Mouse (Mus musculus) cerebellum, adult 18-20 months (tissue): ENCODE results near the gene Mreg.
"Not testable (repeated sequence)": the region's sequence is repeated elsewhere in the genome, so short reads cannot be mapped to it uniquely, and the experiment has no call there.

Source experiments
- DNase-seq, 2 experiments: peaks; one replicate each; pipeline ENCODE4 v3.0.0; 2021

Mreg gene

DNA sequence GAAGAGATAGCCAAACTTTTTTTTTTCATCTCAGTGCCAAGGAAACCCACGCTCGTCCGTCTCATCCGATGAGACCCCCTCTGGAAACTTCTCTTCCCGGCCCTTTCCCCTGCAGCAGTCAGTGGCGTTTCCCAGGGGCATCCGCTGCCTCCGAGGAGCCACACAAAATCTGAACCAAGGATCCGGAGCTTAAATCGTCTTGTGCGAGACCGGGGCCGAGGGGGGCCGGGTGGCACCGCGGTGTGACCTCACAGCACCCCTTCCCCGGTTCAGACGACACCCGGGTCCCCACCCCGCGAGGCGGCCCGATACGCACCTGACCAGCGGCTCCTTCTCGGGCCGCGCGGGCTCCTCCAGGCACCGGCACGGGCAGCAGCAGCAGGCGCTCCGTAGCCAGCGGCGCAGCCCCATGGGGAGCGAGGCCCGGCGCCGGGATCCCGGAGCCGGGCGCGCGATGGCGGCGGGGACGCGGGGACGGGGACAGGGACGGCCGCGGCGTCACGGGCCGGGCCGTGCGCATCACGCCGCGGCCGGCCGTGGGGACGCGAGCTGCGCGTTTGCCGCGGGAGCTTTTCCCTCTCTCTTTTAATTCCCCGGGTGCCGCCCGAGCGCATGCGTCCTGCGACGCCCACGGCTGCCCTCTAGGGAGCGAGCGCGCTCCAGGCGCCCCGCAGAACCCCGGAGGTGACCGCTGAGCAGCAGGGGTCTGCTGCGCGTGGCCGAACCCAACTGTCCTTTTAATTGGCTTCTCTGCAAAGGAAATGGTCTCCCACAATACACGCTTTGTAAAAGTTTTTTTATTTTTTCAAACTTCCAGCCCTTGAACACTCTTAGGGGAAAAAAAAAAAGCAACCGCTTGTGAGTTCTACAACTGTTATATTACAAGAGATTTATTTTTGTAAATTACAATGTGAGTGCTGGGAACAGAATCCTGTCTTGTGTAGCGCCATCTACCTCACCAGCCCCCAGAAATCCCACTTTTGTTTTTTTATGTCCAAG is at the start of gene Mreg:
Mreg (minus strand) TSS at position 607 of the 999 bp plus-strand sequence.
- DNase-seq, result peak; percentile 73 to 85

DNA sequence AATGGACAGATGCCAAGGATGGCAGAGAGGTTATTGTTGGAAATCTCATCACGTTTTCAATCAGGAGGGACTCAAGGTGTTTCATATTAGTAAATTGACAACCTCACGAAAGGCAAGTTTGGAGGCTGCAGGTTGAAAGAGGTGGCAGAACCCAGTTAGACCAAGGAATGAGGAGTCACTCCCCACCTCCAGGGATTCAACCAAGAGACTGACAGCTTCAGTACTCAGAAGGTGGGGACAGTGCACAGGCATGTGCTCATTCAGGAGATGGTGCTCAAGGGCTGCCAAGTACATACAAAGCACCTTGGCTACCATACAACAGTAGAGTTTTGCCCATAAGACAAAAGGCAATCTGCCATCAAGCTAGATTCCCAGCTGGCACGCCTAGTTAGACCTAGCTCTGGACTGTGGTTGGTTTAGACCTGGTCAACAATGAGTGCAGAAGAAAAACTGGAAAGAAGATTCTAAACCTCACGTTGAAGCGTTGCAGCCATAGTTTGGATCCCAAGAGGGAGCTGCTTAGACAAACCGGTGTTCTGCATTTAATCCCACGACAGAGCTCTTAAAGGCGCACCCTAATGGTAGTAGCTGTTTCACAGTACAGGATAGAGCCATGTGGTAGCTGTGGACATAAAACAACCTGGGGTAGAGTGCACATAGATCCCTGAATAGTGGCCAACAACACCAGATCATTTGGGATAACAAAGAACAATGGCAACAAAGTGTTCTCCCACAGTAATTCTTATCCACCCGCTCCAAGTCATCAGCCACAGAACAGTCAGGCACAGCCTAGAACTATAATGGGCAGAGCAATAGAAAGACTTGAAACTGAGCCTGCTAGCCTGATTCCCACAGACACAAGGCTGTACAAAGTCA is 44.5 kb upstream of the Mreg start:
- peak in 1 of 2 experiments; percentile 19 for DNase-seq

DNA sequence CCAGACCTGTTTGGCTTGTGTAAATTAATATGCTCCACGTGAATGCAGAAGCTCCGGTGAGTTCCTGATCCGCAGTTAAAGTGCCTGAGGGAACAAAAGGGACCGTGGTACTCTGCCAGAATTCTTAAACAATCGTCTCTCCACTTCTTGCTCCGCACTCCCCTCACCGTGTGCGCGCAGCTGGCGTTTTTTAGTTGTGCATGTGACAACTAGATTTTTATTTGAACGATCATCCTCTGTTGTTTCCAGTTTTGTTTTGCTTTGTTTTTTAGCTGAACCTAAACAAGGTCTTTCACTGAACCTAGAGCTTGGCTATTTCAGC is 43.7 kb upstream of the Mreg start:
- no peak for DNase-seq

DNA sequence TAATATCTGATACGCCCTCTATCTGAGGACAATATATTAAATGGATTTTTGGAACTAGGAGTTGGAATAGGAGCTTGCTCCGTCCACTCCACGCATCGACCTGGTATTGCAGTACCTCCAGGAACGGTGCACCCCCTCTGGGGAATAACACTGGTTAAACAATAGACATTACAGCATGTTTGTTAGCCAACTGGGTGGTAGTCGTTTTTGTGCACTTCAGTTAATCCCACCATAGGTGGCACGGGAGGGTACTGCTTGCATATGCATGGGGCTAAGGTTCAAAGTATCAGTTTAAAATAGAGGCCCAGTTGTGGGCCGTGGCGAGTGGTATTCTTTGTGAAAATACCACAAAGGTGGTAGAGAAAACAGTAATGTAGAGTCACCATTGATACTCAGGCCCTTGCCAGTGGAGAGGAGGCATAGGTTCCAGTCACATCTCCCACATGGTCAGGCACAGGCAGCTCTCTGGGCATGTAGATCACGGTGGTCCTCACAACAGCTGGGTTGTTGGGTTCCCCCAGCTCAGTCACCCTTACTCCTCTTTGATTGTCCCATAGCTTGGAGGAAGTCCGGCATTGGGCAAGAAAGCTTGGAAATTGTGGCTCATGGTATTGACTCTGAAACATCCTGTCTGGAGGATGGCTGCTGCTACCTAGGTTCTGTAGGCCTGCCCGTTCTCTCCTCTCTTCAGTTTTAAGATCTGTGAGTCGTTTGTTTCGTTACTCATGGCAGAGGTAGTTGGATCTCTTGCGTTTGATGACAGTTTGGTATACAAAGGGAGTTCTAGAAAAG is 43.2 kb upstream of the Mreg start:
- DNase-seq, result peak; percentile 27 to 37

DNA sequence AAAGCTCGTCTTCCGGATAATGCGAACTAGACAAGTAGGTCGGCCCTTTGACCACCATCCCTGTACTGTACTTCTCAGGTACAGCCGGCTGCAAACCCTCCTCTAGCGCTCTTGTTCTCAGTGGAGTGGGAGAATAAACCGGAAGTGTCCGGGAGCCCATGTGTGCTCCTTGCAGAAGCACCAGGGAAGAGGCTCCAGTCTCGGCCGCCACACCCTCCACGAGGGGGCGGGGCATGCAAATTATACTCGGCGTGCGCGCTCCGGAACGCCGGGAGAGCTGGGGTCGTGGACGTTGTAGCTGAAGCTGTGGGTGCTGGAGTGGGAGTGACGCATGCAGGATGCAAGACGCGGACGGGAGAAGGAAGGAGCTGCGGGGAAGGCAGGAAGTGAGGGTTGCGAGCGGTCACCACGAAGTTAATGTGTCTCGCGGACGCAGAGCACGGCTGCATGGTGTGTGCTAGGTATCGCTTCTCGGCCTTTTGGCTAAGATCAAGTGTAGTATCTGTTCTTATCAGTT is 42.5 kb upstream of the Mreg start:
- DNase-seq, result peak; percentile 86 to 89

DNA sequence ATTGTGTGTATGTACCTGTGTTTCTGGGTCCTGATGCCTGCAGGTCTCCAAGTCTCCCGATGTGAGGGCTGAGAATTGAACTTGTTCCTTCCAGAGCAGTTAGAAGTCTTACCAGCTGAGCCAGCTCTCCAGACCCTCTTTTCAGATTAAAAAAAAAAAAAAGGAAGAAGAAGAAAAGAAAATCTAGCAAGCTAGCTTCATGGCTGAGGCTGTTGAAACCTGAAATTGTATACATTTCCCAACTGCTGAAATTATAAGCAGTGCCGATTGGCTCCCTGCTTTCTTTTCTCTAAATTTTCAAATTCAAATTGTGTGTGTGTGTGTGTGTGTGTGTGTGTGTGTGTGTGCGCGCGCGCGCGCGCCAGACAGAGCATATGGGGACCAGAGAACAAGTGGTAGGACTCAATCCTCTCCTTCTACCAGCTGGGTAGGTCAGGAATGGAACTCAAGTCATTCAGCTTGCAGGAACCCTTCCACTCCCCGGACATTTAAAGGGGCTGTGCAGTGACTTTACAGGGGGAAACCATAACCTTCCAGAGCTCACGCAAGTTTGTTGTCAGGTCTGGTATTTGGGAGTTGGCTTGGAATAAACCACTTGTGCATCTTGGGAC is 41.9 kb upstream of the Mreg start:
- peak; percentile 30 to 33 for DNase-seq

DNA sequence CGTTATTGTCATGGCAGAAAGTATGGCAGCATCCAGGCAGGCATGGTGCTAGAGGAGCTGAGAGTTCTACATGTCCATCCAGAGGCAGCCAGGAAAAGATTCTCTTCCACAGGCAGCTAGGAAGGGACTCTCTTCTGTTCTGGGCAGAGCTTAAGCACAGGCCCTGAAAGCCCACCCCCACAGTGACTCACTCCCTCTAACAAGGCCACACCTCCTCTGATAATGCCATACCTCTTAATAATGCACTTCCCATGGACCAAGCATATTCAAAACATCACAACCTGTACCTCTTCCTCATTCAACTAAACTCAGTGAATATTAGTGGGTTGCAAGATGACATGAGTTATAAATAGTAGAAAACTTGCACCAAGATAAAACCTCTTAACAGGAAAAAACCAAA is 39.7 kb upstream of the Mreg start:
- no peak for DNase-seq

DNA sequence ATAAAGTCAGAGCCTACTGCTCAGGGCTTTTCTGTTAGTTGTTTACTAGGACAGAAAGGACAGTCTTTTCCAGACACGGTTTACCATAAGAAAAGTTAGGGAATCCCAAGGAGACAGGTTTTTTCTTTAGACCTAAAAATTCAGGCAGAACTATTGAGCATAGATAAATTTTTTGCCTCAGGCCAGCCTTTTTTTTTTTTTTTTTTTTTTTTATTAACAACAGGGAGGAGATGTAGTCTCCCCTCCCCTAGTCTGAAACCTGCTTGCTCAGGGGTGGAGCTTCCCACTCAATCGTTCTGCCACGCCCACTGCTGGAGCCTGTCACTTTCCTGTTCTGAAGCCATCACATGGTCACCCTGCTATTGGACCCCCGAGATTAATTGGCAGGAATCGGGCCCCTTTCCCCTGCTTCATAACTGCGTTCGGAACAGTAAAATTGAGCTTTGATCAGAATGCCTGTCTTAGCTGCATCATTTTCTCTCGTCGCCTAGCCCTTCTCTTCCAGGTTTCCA is 36.2 kb upstream of the Mreg start:
- not testable (repeated sequence) for DNase-seq

DNA sequence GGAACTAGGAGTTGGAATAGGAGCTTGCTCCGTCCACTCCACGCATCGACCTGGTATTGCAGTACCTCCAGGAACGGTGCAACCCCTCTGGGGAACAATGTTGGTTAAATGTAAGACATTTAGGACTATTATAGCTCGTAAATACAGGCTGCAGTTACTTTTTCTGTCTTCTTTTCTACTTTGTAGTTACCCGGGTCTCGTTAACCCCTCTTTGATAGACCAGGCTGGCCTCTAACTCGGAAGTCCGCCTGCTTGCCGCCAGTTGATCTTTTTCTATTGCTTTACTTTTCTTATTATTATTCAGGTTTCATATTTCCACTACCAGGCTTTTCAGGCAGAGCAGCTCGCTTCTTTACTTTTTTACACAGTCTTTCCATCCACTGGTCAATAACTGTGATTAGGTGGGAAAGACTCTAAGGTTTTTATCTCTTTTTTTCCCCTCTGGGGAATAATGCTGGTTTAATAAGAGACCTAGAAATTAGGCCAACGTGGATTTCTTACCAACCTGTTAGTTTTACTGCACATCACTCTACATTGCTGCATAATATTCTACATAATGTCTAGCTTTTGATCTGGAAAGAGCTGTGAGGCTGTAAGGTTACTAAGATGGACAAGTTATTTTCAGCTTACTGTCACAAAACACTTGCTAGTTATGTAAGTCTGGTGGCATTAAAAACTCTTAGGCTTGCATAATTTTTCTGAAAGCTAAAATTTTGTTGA is 32.4 kb upstream of the Mreg start:
- no peak for DNase-seq

DNA sequence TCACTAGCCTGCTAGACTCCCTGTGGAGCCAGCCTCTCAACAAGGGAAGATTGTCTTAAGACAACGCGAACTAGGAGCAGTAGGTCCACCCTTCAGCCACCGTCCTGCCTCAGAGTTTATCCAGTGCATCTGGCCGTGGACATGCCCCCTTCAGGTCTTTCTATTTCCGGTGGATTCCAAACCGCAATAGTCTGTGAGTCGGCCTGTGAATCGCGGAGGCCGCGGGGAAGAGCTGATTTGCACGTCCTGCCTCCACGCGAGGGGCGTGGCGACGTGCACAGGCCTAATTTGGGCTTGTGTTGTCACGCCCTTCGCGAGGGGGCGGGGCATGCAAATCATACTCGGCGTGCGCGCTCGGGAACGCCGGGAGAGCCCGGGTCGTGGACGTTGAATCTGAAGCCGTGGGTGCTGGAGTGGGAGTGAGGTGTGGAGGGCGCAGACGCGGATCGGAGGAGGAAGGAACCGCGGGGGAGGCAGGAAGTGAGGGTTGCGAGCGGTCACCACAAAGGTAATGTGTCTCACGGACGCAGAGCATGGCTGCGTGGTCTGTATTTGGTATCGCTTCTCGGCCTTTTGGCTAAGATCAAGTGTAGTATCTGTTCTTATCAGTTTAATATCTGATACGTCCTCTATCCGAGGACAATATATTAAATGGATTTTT is 31.7 kb upstream of the Mreg start:
- DNase-seq, result peak; percentile 96 to 98

DNA sequence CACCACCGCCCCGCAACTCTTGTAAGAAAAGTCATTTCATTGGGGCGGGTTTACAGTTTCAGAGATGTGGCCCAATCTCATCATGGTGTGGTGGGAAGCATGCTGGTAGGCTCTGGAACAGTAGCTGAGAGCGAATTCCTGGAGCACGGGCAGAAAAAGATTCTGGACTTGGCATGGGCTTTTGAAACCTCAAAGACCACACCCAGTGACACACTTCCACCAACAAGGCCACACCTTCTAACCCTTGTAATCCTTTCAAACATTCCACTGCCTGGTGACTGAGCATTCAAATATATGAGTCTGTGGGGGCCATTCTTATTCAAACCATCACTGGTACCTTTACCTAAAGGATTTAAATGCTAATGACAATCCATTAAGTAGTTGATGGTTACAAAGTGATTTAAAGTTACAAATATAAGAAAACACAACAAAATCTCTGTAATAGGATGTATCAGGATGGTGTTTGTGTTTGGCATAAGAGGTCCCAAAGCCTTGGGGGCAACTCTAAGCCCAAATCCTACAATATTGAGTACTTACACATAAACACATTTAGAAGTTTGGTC is 30.6 kb upstream of the Mreg start:
- no peak for DNase-seq

DNA sequence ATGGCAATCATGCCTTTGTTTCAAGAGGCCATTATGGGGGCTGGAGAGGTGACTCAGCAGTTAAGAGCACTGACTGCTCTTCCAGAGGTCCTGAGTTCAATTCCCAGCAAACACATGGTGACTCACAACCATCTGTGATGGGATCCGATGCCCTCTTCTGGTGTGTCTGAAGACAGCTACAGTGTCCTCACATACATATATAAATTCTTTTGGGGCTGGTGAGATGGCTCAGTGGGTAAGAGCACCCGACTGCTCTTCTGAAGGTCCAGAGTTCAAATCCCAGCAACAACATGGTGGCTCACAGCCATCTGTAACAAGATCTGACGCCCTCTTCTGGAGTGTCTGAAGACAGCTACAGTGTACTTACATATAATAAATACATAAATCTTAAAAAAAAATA is 27.0 kb upstream of the Mreg start:
- DNase-seq, result not testable (repeated sequence)

DNA sequence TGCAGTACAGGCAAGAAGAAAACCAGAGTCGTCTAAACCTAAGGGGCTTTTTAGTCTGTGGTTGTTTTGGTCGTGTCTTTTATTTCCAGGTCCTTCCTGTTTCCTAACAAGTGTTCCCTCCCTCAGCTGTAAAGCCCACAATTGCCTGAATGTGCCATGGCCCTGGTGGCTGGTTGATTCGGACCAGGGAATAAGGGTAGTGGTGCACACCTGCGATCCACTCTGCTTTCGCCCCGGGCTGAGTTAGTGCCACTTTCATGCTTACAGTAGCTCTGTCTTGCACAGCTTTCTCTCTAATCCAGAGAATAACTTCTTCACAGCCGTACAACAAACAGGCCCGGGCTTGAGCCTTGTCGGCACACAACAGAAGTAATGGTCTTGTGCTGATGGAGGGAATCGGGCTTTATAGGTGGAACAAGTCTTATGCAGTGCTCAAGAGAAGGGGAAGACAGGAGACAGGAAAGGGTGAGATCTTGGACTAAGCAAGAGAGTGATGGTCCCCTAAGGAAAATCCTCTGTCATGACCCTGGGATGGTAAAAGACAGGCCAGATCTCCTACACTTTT is 26.0 kb upstream of the Mreg start:
- no peak for DNase-seq

DNA sequence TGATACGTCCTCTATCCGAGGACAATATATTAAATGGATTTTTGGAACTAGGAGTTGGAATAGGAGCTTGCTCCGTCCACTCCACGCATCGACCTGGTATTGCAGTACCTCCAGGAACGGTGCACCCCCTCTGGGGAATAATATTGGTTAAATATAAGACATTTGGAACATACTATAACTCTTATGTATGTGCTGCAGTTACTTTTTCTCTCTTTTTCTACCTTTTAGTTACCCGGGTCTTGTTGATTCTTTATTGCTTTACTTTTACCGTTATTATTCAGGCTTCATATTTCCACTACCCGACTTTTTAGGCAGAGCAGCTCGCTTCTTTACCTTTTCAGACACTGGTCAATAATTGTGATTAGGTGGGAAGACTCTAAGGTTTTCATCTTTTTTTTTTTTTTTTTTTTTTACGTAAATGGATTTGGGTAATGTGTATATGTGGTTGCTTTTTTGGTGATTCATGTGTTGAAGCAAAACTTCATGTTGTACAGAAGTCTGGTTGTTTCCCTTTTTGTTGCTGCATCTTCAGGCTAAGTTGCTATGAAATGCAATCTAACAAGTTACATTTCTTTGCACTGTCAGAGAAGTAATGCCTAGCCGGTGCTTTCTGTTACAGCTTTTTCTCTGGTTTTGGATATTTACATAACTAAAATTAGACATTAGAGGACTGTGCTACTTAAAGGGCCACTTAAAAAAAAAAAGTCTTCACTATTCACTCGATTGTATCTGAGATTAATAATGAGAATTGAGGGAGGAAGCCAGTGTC is 25.1 kb upstream of the Mreg start:
- no peak for DNase-seq

DNA sequence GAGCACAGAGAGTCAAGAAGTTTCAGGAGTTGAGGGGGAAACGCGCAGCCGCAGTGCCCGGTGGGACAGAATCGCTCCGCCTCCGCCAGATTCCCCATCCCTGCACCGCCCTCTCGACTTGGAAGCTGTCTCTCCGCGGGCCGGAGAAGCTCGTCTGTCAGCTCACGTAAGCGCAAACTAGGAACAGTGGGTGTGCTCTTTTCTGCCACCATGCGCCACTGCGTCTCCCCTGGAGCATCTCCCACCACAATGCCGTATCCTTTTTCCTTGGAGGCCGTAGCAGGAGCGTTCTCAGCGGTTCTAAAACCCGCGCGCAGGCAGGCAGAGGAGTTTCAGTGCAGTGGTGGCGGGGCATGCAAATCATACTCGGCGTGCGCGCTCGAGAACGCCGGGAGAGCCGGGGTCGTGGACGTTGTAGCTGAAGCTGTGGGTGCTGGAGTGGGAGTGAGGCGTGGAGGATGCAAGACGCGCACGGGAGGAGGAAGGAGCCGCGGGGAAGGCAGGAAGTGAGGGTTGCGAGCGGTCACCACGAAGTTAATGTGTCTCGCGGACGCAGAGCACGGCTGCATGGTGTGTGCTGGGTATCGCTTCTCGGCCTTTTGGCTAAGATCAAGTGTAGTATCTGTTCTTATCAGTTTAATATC is 24.4 kb upstream of the Mreg start:
- DNase-seq, result peak; percentile 84 to 87

DNA sequence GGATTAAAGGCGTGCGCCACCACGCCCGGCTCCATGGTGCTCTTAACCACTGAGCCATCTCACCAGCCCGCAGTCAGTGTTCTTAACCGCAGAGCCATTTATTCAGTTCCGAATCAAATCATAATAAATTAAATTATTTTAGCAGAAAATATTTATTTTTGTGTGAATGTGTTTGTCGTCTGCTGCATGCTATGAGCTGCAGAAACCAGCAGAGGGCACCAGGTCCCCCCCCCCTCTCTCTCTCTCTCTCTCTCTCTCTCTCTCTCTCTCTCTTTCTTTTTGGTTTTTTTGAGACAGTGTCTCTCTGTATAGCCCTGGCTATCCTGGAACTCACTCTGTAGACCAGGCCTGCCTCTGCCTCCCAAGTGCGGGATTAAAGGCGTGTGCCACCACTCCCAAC is 20.5 kb upstream of the Mreg start:
- not testable (repeated sequence) for DNase-seq

DNA sequence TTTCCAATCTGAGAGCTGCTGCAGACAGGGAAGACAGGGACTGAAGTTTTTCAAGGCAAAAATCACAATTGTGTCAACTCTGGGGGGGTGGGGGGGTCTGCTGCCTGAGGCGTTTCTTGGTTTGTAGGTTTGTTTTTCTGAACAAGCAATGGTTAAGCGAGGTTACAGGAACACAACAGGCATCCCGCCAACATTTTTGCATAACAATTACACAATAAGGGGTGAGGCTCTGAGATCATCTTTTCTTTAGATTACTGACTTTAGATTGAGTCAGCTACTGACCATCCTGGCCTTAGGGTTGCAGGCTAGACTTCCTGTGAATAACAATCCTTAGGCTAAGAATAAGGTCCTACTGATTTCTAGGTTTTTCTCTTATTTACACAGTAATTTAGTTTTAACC is 16.9 kb upstream of the Mreg start:
- no peak for DNase-seq

DNA sequence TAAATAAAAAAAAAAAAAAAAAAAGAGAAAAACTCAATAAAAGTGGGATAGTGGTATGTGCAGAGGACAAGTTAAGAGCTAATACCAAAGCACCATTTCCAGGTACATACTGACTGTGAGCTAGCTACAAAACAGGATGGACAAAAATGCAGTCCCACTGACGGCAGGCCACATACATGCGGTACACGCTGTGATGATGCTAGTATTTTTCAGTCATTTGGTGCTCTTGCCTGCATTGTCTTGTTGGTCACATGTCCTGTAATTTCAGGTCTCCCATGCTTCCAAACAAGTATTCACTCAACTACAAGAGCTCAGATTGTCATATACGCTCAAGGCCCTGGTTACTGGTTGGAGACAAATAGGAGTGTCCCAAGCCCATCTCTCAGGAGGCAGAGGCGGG is 15.4 kb upstream of the Mreg start:
- no peak for DNase-seq
